Comparison of ENCODE assay signal across 17 mouse cellular contexts in the genomic region with DNA sequence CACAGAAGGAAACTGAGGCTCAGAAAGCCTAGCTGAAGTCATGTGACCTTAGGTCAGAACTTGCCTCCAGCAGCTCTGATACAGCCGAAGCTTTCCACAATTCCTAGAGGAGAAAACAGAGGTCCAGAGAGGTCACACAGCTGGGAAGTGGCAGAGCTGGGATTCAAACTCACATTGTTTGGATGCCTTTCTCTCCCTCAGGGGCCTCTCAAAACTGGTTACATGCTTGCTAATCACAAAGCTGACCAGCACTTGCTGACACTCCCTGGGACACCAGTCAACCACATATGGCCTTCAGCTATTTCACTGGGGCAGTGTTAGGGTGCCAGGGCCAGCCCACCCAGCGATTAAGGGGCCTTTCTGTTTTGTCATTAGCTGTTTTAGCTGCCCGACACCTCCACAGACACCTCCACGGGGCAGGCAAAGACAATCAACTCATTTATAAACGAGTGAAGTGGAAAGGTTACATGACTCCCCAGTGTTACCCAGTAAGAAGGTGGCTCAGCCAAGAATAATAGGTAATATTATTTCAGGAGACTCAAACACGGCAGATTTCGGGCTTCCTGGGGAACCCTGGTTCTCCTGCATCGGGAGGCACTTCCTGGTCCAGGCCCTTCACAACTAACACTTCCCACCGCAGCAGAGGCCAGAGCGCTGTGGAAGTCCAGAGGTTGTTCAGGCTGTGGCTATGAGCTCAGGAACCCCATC.
DNase-seq lines count a peak whose midpoint lies in the region; ATAC-seq and TF ChIP-seq lines count a peak whose summit lies in the region.
"Had no signal": no experiment of that assay in that cellular context is flagged by ENCODE, and none has a peak within 500 bp of the region (broad histone marks: within the 10 kb centered on the region; RNA-seq: fewer than 3 reads in every experiment).

No protein-coding gene starts in this region.

- no peak for ATAC-seq in forebrain, embryonic 12.5 days (ENCODE audit: low FRiP score)
- no peak for ATAC-seq in forebrain, embryonic 14.5 days
- no peak for ATAC-seq in hindbrain, embryonic 12.5 days (ENCODE audit: low FRiP score)
- ATAC-seq in hindbrain, embryonic 16.5 days: no peak
- no peak for ATAC-seq in embryonic facial prominence, embryonic 13.5 days (ENCODE audit: insufficient number of reproducible peaks, insufficient read depth, low FRiP score, low TSS enrichment, low read depth)
- peak; percentile 46 for ATAC-seq in limb, embryonic 14.5 days (ENCODE audit: low FRiP score, low read depth)
- ATAC-seq: liver, embryonic 12.5 days; midbrain, embryonic 13.5 days had no signal

- WGBS in forebrain, embryonic 12.5 days: 40% methylated on average over 10 of the region's 10 CpGs
- 42% methylated on average over 10 of the region's 10 CpGs for WGBS in forebrain, embryonic 14.5 days
- 43% methylated on average over 10 of the region's 10 CpGs for WGBS in hindbrain, embryonic 12.5 days
- WGBS in hindbrain, embryonic 16.5 days: 49% methylated on average over 10 of the region's 10 CpGs
- 34% methylated on average over 10 of the region's 10 CpGs for WGBS in embryonic facial prominence, embryonic 13.5 days
- WGBS in limb, embryonic 14.5 days: 19% methylated on average over 10 of the region's 10 CpGs

- H3K4me1 ChIP-seq in forebrain, embryonic 12.5 days: peaks cover 14% of the 10 kb centered on the region
- H3K4me1 ChIP-seq in forebrain, embryonic 14.5 days (ENCODE audit: control insufficient read depth, insufficient read depth, low read length): no peaks in the 10 kb centered on the region
- peaks cover 20% of the 10 kb centered on the region for H3K4me1 ChIP-seq in hindbrain, embryonic 12.5 days
- peaks cover 6% of the 10 kb centered on the region for H3K4me1 ChIP-seq in hindbrain, embryonic 16.5 days (ENCODE audit: control insufficient read depth, insufficient read depth, low read depth, low read length)
- H3K4me1 ChIP-seq in embryonic facial prominence, embryonic 13.5 days: peaks cover 20% of the 10 kb centered on the region
- peaks cover 24% of the 10 kb centered on the region for H3K4me1 ChIP-seq in limb, embryonic 14.5 days (ENCODE audit: control insufficient read depth, insufficient read depth, low read length)

- no peak for TF ChIP-seq POLR2A in limb, embryonic 14.5 days (IDR thresholded peaks at IDR 0.05; ENCODE audit: borderline replicate concordance, extremely low read depth, insufficient read depth, insufficient read length)

- no peak for DNase-seq in forebrain, embryonic 14.5 days (ENCODE audit: low spot score)
- peak; percentile 55 for DNase-seq in limb, embryonic 14.5 days (ENCODE audit: low spot score)
- DNase-seq in layer of hippocampus, postnatal 25 days (ENCODE audit: extremely low spot score in 1 of 2, low spot score in 1 of 2): no peak
- no peak for DNase-seq in retina, embryonic 14.5 days (ENCODE audit: low spot score)
- DNase-seq: adrenal gland, postnatal 25 days; B cell, adult 2 months; cerebellum, postnatal 10 days; kidney, adult 9 months; lung, postnatal 14 days; thymus, postnatal 25 days had no signal

- H3K27me3 ChIP-seq in forebrain, embryonic 12.5 days: peaks cover 27% of the 10 kb centered on the region
- no peaks in the 10 kb centered on the region for H3K27me3 ChIP-seq in forebrain, embryonic 14.5 days (replicated peaks; ENCODE audit: control insufficient read depth, insufficient read depth, low read length)
- H3K27me3 ChIP-seq in hindbrain, embryonic 12.5 days: peaks cover 8% of the 10 kb centered on the region; the same call in 1 of the 2 replicates
- no peaks in the 10 kb centered on the region; the same call in 1 of the 2 replicates for H3K27me3 ChIP-seq in hindbrain, embryonic 16.5 days (replicated peaks; ENCODE audit: control insufficient read depth, insufficient read depth, low read length)
- H3K27me3 ChIP-seq in embryonic facial prominence, embryonic 13.5 days: peaks cover 21% of the 10 kb centered on the region; the same call in 1 of the 2 replicates
- 0 out of 2 replicates have a peak, but pooled peaks cover 3% of the 10 kb centered on the region for H3K27me3 ChIP-seq in limb, embryonic 14.5 days (ENCODE audit: control insufficient read depth, insufficient read depth, low read length)

- no peaks in the 10 kb centered on the region for H3K9me3 ChIP-seq in forebrain, embryonic 12.5 days
- H3K9me3 ChIP-seq in forebrain, embryonic 14.5 days (replicated peaks; ENCODE audit: control insufficient read depth, low read length): no peaks in the 10 kb centered on the region
- no peaks in the 10 kb centered on the region for H3K9me3 ChIP-seq in hindbrain, embryonic 12.5 days (replicated peaks)
- H3K9me3 ChIP-seq in hindbrain, embryonic 16.5 days (ENCODE audit: control insufficient read depth, low read length): no peaks in the 10 kb centered on the region
- H3K9me3 ChIP-seq in embryonic facial prominence, embryonic 13.5 days: no peaks in the 10 kb centered on the region
- no peaks in the 10 kb centered on the region for H3K9me3 ChIP-seq in limb, embryonic 14.5 days (ENCODE audit: control insufficient read depth, low read length)
- H3K9me3 ChIP-seq: embryonic facial prominence, embryonic 15.5 days; liver, embryonic 12.5 days; midbrain, embryonic 13.5 days had no signal

- H3K9ac ChIP-seq in forebrain, embryonic 12.5 days: no peak overlapping the region
- no peak overlapping the region for H3K9ac ChIP-seq in forebrain, embryonic 14.5 days (ENCODE audit: low read length)
- no peak overlapping the region for H3K9ac ChIP-seq in hindbrain, embryonic 12.5 days
- H3K9ac ChIP-seq in hindbrain, embryonic 16.5 days (ENCODE audit: low read depth, low read length): no peak overlapping the region
- no peak overlapping the region for H3K9ac ChIP-seq in embryonic facial prominence, embryonic 13.5 days
- no peak overlapping the region for H3K9ac ChIP-seq in limb, embryonic 14.5 days (ENCODE audit: low read depth, low read length, severe bottlenecking)
- H3K9ac ChIP-seq: embryonic facial prominence, embryonic 15.5 days; liver, embryonic 12.5 days; midbrain, embryonic 13.5 days had no signal

- H3K4me3 ChIP-seq in forebrain, embryonic 12.5 days (replicated peaks): no peak overlapping the region
- no peak overlapping the region for H3K4me3 ChIP-seq in forebrain, embryonic 14.5 days (ENCODE audit: low read depth, low read length)
- H3K4me3 ChIP-seq in hindbrain, embryonic 12.5 days: no peak overlapping the region
- no peak overlapping the region for H3K4me3 ChIP-seq in hindbrain, embryonic 16.5 days (ENCODE audit: low read length)
- no peak overlapping the region for H3K4me3 ChIP-seq in embryonic facial prominence, embryonic 13.5 days
- H3K4me3 ChIP-seq in limb, embryonic 14.5 days (replicated peaks; ENCODE audit: low read length): no peak overlapping the region
- H3K4me3 ChIP-seq: embryonic facial prominence, embryonic 15.5 days; liver, embryonic 12.5 days; midbrain, embryonic 13.5 days had no signal

- H3K4me2 ChIP-seq in forebrain, embryonic 12.5 days: no peak overlapping the region
- H3K4me2 ChIP-seq in forebrain, embryonic 14.5 days (ENCODE audit: low read length): no peak overlapping the region
- no peak overlapping the region for H3K4me2 ChIP-seq in hindbrain, embryonic 12.5 days (replicated peaks)
- no peak overlapping the region for H3K4me2 ChIP-seq in hindbrain, embryonic 16.5 days (ENCODE audit: low read length)
- no peak overlapping the region for H3K4me2 ChIP-seq in embryonic facial prominence, embryonic 13.5 days
- H3K4me2 ChIP-seq in limb, embryonic 14.5 days (replicated peaks; ENCODE audit: low read depth, low read length, severe bottlenecking): no peak overlapping the region
- H3K4me2 ChIP-seq: embryonic facial prominence, embryonic 15.5 days; liver, embryonic 12.5 days; midbrain, embryonic 13.5 days had no signal

- 0 out of 2 replicates have a peak overlapping the region, but pooled peaks have one; percentile 2 for H3K27ac ChIP-seq in forebrain, embryonic 12.5 days
- no peak overlapping the region for H3K27ac ChIP-seq in forebrain, embryonic 14.5 days (ENCODE audit: low read depth, low read length)
- peak overlapping the region; percentile 13; the same call in 1 of the 2 replicates for H3K27ac ChIP-seq in hindbrain, embryonic 12.5 days
- H3K27ac ChIP-seq in hindbrain, embryonic 16.5 days (ENCODE audit: low read depth, low read length): no peak overlapping the region
- peak overlapping the region; percentile 58; the same call in 1 of the 2 replicates for H3K27ac ChIP-seq in embryonic facial prominence, embryonic 13.5 days
- H3K27ac ChIP-seq in limb, embryonic 14.5 days (replicated peaks; ENCODE audit: low read depth, low read length): peak overlapping the region; percentile 72
- H3K27ac ChIP-seq: embryonic facial prominence, embryonic 15.5 days; liver, embryonic 12.5 days; midbrain, embryonic 13.5 days had no signal

- no peaks in the 10 kb centered on the region for H3K36me3 ChIP-seq in forebrain, embryonic 12.5 days (replicated peaks)
- H3K36me3 ChIP-seq in forebrain, embryonic 14.5 days (ENCODE audit: control insufficient read depth, insufficient read depth, low read length): no peaks in the 10 kb centered on the region
- no peaks in the 10 kb centered on the region for H3K36me3 ChIP-seq in hindbrain, embryonic 12.5 days
- no peaks in the 10 kb centered on the region for H3K36me3 ChIP-seq in hindbrain, embryonic 16.5 days (ENCODE audit: control insufficient read depth, insufficient read depth, low read length)
- H3K36me3 ChIP-seq in embryonic facial prominence, embryonic 13.5 days: no peaks in the 10 kb centered on the region
- no peaks in the 10 kb centered on the region for H3K36me3 ChIP-seq in limb, embryonic 14.5 days (ENCODE audit: control insufficient read depth, insufficient read depth, low read length)
- H3K36me3 ChIP-seq: embryonic facial prominence, embryonic 15.5 days; liver, embryonic 12.5 days; midbrain, embryonic 13.5 days had no signal

Comparison
In these comparisons a context has a peak if more than half of its experiments do, and no peak if none do; other contexts are left out.
1. H3K27ac ChIP-seq: peak in forebrain, embryonic 12.5 days (single experiment), hindbrain, embryonic 12.5 days (single experiment), embryonic facial prominence, embryonic 13.5 days (single experiment) and limb, embryonic 14.5 days (single experiment); none in forebrain, embryonic 14.5 days (single experiment) and hindbrain, embryonic 16.5 days (single experiment).